In genomic region chr7:72162256-72162655, GRCm38 (mm10) we compare ENCODE assay signal across 18 mouse cellular contexts.
DNase-seq lines count a peak whose midpoint lies in the region; ATAC-seq and TF ChIP-seq lines count a peak whose summit lies in the region.
"Had no signal": no experiment of that assay in that cellular context is flagged by ENCODE, and none has a peak within 500 bp of the region (broad histone marks: within the 10 kb centered on the region; RNA-seq: fewer than 3 reads in every experiment).

No protein-coding gene starts in this region.

- peak overlapping the region; percentile 31 for H3K27ac ChIP-seq in heart, adult 2 months
- no peak overlapping the region for H3K27ac ChIP-seq in kidney, postnatal 0 days
- no peak overlapping the region for H3K27ac ChIP-seq in kidney, embryonic 14.5 days (ENCODE audit: low read depth, low read length)
- peak overlapping the region; percentile 65 for H3K27ac ChIP-seq in ES-Bruce4 (ENCODE audit: insufficient read depth, low read length)
- H3K27ac ChIP-seq in intestine, postnatal 0 days (ENCODE audit: low read depth, low read length), result no peak overlapping the region
- H3K27ac ChIP-seq: forebrain, embryonic 13.5 days; hindbrain, embryonic 14.5 days; liver, embryonic 12.5 days; lung, embryonic 15.5 days; midbrain, embryonic 15.5 days had no signal

- peaks cover 12% of the 10 kb centered on the region for H3K4me1 ChIP-seq in heart, adult 2 months (ENCODE audit: control insufficient read depth, insufficient read depth, low read length)
- H3K4me1 ChIP-seq in kidney, postnatal 0 days (replicated peaks; ENCODE audit: insufficient read depth, low read length), result no peaks in the 10 kb centered on the region; the same call in 1 of the 2 replicates
- no peaks in the 10 kb centered on the region for H3K4me1 ChIP-seq in kidney, embryonic 14.5 days (ENCODE audit: control insufficient read depth, insufficient read depth, low read length)
- H3K4me1 ChIP-seq in ES-Bruce4 (ENCODE audit: control insufficient read depth, insufficient read depth, low read length), result peaks cover 4% of the 10 kb centered on the region
- H3K4me1 ChIP-seq in intestine, postnatal 0 days (replicated peaks; ENCODE audit: control insufficient read depth, insufficient read depth, low read length), result no peaks in the 10 kb centered on the region
- H3K4me1 ChIP-seq: forebrain, embryonic 13.5 days; liver, embryonic 12.5 days; midbrain, embryonic 15.5 days had no signal

- WGBS in heart, adult 2 months, result 26% methylated on average over 1 of the region's 1 CpGs
- 9% methylated on average over 1 of the region's 1 CpGs for WGBS in kidney, postnatal 0 days
- WGBS in kidney, embryonic 14.5 days, result 7% methylated on average over 1 of the region's 1 CpGs
- 28% methylated on average over 1 of the region's 1 CpGs for WGBS in intestine, postnatal 0 days

- intact Hi-C loops in heart, adult 2 months (cut with DNase I), result loop anchor here (5.0 to 10.0 kb wide), 2 partner anchors 580 to 787 kb away; no protein-coding TSS in a partner anchor
- intact Hi-C loops in heart, postnatal 14 days (cut with DNase I), result loop anchor here (10.0 kb wide), 2 partner anchors 197 to 577 kb away; no protein-coding TSS in a partner anchor

- H3K9ac ChIP-seq in heart, adult 2 months (ENCODE audit: low read depth, low read length), result no peak overlapping the region
- H3K9ac ChIP-seq in kidney, postnatal 0 days (ENCODE audit: low read depth, low read length), result no peak overlapping the region
- no peak overlapping the region for H3K9ac ChIP-seq in kidney, embryonic 14.5 days (ENCODE audit: low read depth, low read length)
- no peak overlapping the region for H3K9ac ChIP-seq in ES-Bruce4 (ENCODE audit: low read depth, poor library complexity, severe bottlenecking)
- no peak overlapping the region for H3K9ac ChIP-seq in intestine, postnatal 0 days (ENCODE audit: low read depth, low read length)
- H3K9ac ChIP-seq: forebrain, embryonic 13.5 days; hindbrain, embryonic 14.5 days; liver, embryonic 12.5 days; lung, embryonic 15.5 days; midbrain, embryonic 15.5 days had no signal

- no peak overlapping the region for H3K4me2 ChIP-seq in kidney, postnatal 0 days (ENCODE audit: low read length)
- H3K4me2 ChIP-seq in kidney, embryonic 14.5 days (replicated peaks; ENCODE audit: low read depth, low read length), result no peak overlapping the region
- no peak overlapping the region for H3K4me2 ChIP-seq in intestine, postnatal 0 days (replicated peaks; ENCODE audit: low read depth)
- H3K4me2 ChIP-seq: forebrain, embryonic 13.5 days; hindbrain, embryonic 14.5 days; liver, embryonic 12.5 days; lung, embryonic 15.5 days; midbrain, embryonic 15.5 days had no signal

- no peak overlapping the region for H3K4me3 ChIP-seq in heart, adult 2 months
- H3K4me3 ChIP-seq in kidney, postnatal 0 days (replicated peaks; ENCODE audit: low read depth, low read length), result no peak overlapping the region
- no peak overlapping the region for H3K4me3 ChIP-seq in kidney, embryonic 14.5 days (ENCODE audit: low read length)
- H3K4me3 ChIP-seq in ES-Bruce4 (ENCODE audit: low read depth, low read length), result no peak overlapping the region
- H3K4me3 ChIP-seq in intestine, postnatal 0 days (ENCODE audit: low read depth, low read length), result no peak overlapping the region
- H3K4me3 ChIP-seq: erythroblast, embryonic 14.5 days; forebrain, embryonic 13.5 days; liver, embryonic 12.5 days; lung, embryonic 15.5 days; midbrain, embryonic 15.5 days; myocyte had no signal

- H3K9me3 ChIP-seq in kidney, postnatal 0 days (replicated peaks; ENCODE audit: low read length), result no peaks in the 10 kb centered on the region
- H3K9me3 ChIP-seq in kidney, embryonic 14.5 days (ENCODE audit: control insufficient read depth, low read length), result no peaks in the 10 kb centered on the region
- peaks cover 13% of the 10 kb centered on the region for H3K9me3 ChIP-seq in ES-Bruce4 (replicated peaks; ENCODE audit: control insufficient read depth, insufficient read depth, low read length, poor library complexity, severe bottlenecking)
- no peaks in the 10 kb centered on the region for H3K9me3 ChIP-seq in intestine, postnatal 0 days (ENCODE audit: control insufficient read depth)
- H3K9me3 ChIP-seq: forebrain, embryonic 13.5 days; G1E; liver, embryonic 12.5 days; lung, embryonic 15.5 days; midbrain, embryonic 15.5 days had no signal

- no peak for TF ChIP-seq EP300 in heart, adult 2 months (IDR thresholded peaks at IDR 0.05; ENCODE audit: insufficient read depth, low read depth, low read length)
- TF ChIP-seq EP300 in ES-Bruce4 (IDR thresholded peaks at IDR 0.05; ENCODE audit: insufficient read depth, low read depth, low read length), result no peak

- ATAC-seq in kidney, postnatal 0 days (replicated peaks; ENCODE audit: low FRiP score, low read depth), result no peak
- ATAC-seq in kidney, embryonic 14.5 days (ENCODE audit: low FRiP score, low TSS enrichment), result no peak
- no peak for ATAC-seq in intestine, postnatal 0 days
- ATAC-seq: forebrain, embryonic 13.5 days; liver, embryonic 12.5 days; midbrain, embryonic 15.5 days had no signal

- H3K36me3 ChIP-seq in heart, adult 2 months (ENCODE audit: control insufficient read depth, insufficient read depth, low read length), result peaks cover 4% of the 10 kb centered on the region
- H3K36me3 ChIP-seq in kidney, postnatal 0 days (ENCODE audit: insufficient read depth, low read length), result no peaks in the 10 kb centered on the region
- no peaks in the 10 kb centered on the region for H3K36me3 ChIP-seq in kidney, embryonic 14.5 days (ENCODE audit: control insufficient read depth, insufficient read depth, low read length)
- no peaks in the 10 kb centered on the region for H3K36me3 ChIP-seq in ES-Bruce4 (ENCODE audit: control insufficient read depth, insufficient read depth, low read length, poor library complexity, severe bottlenecking)
- H3K36me3 ChIP-seq in intestine, postnatal 0 days (ENCODE audit: control insufficient read depth, insufficient read depth), result no peaks in the 10 kb centered on the region
- H3K36me3 ChIP-seq: G1E; liver, embryonic 12.5 days; lung, embryonic 15.5 days; midbrain, embryonic 15.5 days had no signal

- no peak for TF ChIP-seq POLR2A in heart, adult 2 months (IDR thresholded peaks at IDR 0.05; ENCODE audit: insufficient read depth, low read depth, low read length)
- TF ChIP-seq POLR2A in ES-Bruce4 (IDR thresholded peaks at IDR 0.05; ENCODE audit: insufficient read depth, low read length), result no peak

- H3K79me2 ChIP-seq in heart, adult 2 months (replicated peaks; ENCODE audit: control insufficient read depth, insufficient read depth, low read length), result no peaks in the 10 kb centered on the region

- no peaks in the 10 kb centered on the region for H3K27me3 ChIP-seq in heart, adult 2 months (ENCODE audit: control insufficient read depth, insufficient read depth, low read length)
- H3K27me3 ChIP-seq in kidney, postnatal 0 days (ENCODE audit: insufficient read depth, low read length), result no peaks in the 10 kb centered on the region
- no peaks in the 10 kb centered on the region for H3K27me3 ChIP-seq in kidney, embryonic 14.5 days (ENCODE audit: control insufficient read depth, insufficient read depth, low read length)
- no peaks in the 10 kb centered on the region for H3K27me3 ChIP-seq in ES-Bruce4 (ENCODE audit: control insufficient read depth, insufficient read depth, low read length, poor library complexity, severe bottlenecking)
- no peaks in the 10 kb centered on the region for H3K27me3 ChIP-seq in intestine, postnatal 0 days (replicated peaks; ENCODE audit: control insufficient read depth, insufficient read depth, low read length)
- H3K27me3 ChIP-seq: forebrain, embryonic 13.5 days; liver, embryonic 12.5 days; lung, embryonic 15.5 days; midbrain, embryonic 15.5 days had no signal

- peak in 1 of 2 experiments; percentile 13 for DNase-seq in heart, adult 2 months
- no peak for DNase-seq in heart, postnatal 14 days
- peak; percentile 70 for DNase-seq in kidney, postnatal 0 days (ENCODE audit: low spot score)
- peak; percentile 89 for DNase-seq in R1 (ENCODE audit: low read depth, low spot score)
- DNase-seq: cerebellum, adult 8-10 months; gastrocnemius, postnatal 36 days; thymus, postnatal 25 days had no signal

- TF ChIP-seq CTCF in heart, adult 2 months (IDR thresholded peaks at IDR 0.05), result no peak
- no peak for TF ChIP-seq CTCF in kidney, postnatal 0 days (IDR thresholded peaks at IDR 0.05; ENCODE audit: low read depth)
- no peak for TF ChIP-seq CTCF in ES-Bruce4 (IDR thresholded peaks at IDR 0.05; ENCODE audit: low read depth, low read length)
- TF ChIP-seq CTCF in intestine, postnatal 0 days (IDR thresholded peaks at IDR 0.05; ENCODE audit: low read depth), result no peak

Comparison
In these comparisons a context has a peak if more than half of its experiments do, and no peak if none do; other contexts are left out.
1. DNase-seq: peak in kidney, postnatal 0 days (single experiment) and R1 (single experiment); none in heart, postnatal 14 days (0 of 2).
2. H3K27ac ChIP-seq: peak in heart, adult 2 months (single experiment) and ES-Bruce4 (single experiment); none in kidney, postnatal 0 days (single experiment), kidney, embryonic 14.5 days (single experiment) and intestine, postnatal 0 days (single experiment).